Mouse (Mus musculus) kidney, adult 9 months (tissue): ENCODE results near the gene Ptprf.

Experiments used
- DNase-seq: peaks from one replicate; pipeline ENCODE4 v3.0.0; 2022

Ptprf gene

DNA sequence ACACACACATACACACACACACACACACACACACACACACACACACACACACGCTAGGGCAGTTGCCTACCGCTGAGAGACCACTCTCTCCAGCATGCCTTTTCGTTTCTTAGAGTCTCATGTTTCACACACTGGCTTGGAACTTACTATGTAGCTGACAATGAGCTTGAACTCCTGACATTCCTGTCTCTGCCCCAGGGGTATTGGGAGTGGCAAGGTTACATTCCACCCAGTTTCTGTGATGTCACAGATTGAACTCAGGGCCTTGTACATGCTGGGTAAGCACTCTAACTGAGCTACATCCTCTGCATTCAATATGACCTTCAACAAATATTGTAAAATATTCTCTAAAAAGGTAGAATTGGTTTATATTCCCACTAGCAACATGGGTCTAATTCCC lies 92.6 kb downstream of the Ptprf start:
- DNase-seq: no peak

DNA sequence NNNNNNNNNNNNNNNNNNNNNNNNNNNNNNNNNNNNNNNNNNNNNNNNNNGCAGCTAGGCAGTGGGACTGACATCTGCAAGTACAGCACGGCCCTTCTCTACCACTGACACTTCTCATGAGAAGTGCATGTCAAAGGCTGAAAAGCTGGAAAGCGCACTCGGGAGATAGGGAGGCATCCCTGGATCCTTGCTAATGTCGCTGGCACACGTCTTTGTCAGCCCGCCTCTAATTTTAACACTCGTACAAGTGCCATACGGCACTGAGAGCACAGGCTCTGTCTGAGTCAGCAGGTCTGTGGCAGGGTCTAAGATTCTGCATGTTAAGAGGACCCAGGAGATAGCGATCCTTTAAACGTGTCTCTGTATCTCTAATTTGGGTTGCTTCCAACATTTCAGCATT lies 95.0 kb downstream of the Ptprf start:
- DNase-seq: no peak

DNA sequence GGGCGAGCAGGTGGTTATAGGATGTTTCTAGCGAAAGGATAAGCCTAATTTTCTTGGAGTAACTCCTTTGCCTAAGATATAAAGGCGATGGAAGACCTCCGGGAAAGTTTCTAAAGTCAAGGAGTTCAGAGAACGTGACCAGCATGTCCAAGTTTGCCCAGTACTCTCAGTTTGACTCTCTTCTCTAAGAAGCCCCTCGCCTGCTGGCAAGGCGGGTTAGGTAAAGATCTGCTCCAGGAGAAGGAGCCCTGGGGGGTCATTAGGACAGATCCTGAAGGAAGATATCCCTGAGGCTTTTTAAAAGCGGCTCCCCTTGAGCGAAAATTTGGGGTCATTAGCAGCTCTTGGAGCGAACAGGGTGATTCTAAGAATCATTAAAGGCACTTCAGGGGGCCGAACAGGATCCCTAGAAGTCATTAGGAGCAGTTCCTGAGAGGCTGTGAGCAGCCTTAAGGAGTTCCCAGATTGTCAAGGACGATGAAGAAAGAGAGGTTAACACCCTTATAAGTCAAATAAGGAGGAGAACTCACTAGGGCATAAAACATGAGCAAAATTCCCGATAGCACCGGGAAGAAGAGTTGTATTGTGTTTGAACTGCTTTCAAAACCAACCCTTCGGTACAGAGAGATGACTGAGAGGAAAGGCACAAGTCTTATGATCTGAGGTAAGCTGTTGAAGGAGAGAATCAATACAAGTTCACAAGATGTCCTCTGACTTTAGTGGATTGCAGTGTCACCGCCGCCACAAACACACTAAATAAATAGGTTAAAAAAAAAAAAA lies 110.7 kb downstream of the Ptprf start:
- no peak for DNase-seq

DNA sequence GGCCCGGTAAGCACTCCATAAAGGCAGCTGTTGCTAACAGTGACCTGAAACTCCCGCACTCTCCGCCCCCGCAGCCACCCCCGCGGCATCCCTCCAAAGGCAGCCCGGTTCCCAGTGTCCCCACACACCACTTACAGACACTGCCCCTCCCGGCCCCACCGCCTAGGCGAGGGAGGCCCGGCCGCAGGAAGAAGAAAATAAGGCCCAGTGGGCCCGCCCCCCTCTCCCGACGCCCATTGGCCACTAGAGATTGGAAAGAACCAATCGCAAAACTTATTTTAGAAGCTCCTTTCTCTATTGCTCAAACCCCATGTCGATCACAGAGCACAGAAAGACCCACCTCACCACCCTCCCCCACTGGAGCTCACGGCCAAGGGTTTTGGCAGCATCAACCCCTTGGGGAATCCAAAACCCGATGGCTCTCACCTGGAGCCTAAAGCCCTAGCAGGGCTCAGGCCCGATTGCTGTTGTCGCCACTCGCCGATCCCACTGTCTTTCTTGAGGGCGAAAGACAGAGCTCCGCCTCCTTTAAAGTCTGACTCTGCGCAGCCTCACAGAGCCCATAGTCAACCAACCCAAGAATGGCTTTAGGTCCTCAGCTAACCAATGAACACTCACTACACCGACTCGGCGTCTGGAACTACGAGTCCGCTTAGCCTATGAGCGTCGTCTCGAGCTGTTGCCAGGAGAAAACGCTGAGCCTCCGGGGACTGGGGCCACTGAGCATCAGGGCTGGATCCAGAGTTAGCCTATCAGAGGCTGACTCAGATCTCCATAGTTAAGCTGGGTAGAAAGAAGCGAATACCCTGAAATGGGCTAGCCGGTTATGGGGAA lies 111.5 kb downstream of the Ptprf start, which contains the start of gene Kdm4a:
TSS of gene Kdm4a (minus strand) at position 577 of the 834 bp plus-strand sequence.
- DNase-seq: peak; percentile 98

DNA sequence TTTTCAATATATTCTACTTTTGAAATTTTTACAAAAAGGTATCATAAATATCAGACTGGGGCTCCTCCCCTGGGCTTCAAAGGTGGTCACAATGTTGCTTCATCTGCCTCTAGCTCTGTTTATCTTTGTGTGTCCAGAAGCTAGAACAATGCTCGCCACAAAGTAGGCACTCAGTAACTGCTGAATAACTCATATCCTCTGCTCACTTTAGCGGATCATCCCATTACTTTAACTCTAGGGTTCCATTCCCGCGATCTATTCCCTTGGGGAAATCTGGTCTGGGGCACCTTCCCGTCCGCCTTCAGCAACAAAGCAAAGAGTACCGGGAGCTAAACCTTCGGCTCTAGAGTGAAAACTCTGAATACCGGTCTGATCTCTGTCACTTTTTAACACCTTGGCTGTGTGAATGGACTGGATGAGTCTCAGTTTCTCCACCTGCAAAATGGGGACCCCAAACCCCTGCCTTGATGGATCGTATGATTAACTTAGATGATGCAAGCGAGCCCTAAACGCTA lies 112.2 kb downstream of the Ptprf start:
- DNase-seq: no peak

DNA sequence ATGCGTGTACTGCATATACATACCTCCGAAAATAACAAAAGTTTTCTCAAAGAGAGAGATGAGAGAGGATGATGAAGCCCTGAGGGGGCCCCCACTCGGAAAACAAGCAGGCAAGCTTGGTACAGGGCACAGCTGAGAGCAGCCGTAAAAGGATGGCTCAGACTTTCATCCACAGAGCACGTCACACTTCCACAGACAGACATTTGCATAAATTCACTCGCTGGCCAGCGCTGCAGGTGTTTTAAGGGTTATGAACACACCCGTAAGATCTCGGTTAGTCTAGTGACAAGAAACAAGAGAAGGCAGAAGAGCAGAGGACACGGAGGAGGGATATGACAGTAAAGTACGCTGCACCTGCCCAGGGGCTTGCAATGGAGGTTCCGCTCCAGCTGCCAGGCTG lies 118.7 kb downstream of the Ptprf start:
- DNase-seq: no peak

DNA sequence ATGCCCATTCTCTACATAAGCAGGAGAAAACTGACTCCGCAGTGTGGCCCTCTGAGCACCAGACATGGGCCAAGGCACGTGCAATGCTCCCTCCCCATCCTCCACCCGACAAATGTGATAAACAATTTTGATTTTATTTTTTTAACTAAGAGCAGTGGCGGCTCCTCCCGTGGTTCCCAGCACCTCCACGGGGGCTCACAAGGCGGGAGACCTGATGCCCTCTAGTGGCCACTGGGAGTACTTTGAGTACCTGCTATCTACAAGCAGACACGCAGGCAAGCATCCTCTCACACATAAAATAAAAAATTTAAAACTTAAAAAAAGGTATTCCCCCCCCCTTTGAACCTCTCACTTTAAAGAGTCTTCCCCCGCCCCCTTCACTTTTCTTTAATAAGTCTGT lies 120.2 kb downstream of the Ptprf start:
- no peak for DNase-seq

DNA sequence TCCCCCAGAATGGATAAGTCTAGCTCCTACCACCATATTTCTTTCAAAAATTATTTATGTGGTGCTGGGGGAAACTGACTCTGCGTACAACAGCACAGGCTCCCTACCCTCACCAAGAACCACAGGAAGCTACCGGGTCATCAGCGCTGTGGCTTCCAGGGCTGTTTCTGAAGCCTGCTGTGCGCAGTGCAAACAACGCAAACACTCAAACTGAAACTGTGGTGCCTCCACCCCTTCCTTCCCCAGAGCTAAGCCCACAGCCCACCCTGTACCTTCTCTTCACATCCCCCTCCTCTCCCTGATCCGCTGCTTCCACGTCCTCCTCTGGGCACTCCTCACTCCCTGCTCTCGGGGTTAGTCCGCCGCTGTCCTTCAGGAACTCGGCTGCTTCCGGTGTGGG lies 129.1 kb downstream of the Ptprf start:
- no peak for DNase-seq
